In genomic region chr19:17355361-17355760, GRCm38 (mm10) we compare ENCODE assay signal across 10 mouse cellular contexts. TPM values are rescaled to one million over a fixed set of nuclear protein-coding genes. Genes with fewer than 3 reads are reported as not detected.
DNase-seq lines count a peak whose midpoint lies in the region; ATAC-seq and TF ChIP-seq lines count a peak whose summit lies in the region.
"Had no signal": no experiment of that assay in that cellular context is flagged by ENCODE, and none has a peak within 500 bp of the region (broad histone marks: within the 10 kb centered on the region; RNA-seq: fewer than 3 reads in every experiment).

No protein-coding gene starts in this region.

- no peak overlapping the region for H3K27ac ChIP-seq in kidney, embryonic 16.5 days (ENCODE audit: low read length)
- no peak overlapping the region for H3K27ac ChIP-seq in intestine, embryonic 15.5 days
- peak overlapping the region; percentile 88 for H3K27ac ChIP-seq in olfactory bulb, adult 2 months (ENCODE audit: insufficient read depth, low read depth, low read length)
- H3K27ac ChIP-seq: layer of hippocampus, adult 2 months had no signal

- TF ChIP-seq CTCF in olfactory bulb, adult 2 months (IDR thresholded peaks at IDR 0.05; ENCODE audit: insufficient read depth, low read depth, low read length) = no peak

- peak overlapping the region; percentile 94 for H3K4me2 ChIP-seq in kidney, embryonic 16.5 days (replicated peaks; ENCODE audit: low read depth, low read length)
- H3K4me2 ChIP-seq in intestine, embryonic 15.5 days (replicated peaks) = peak overlapping the region; percentile 93

- no peak for ATAC-seq in kidney, embryonic 16.5 days (ENCODE audit: low FRiP score, low TSS enrichment)
- ATAC-seq in intestine, embryonic 15.5 days = no peak
- ATAC-seq: activated CD4-positive, CD25-positive, alpha-beta regulatory T cell, adult 4 months had no signal

- no peaks in the 10 kb centered on the region for H3K27me3 ChIP-seq in kidney, embryonic 16.5 days (ENCODE audit: insufficient read depth, low read length)
- H3K27me3 ChIP-seq in intestine, embryonic 15.5 days (replicated peaks) = no peaks in the 10 kb centered on the region

- DNase-seq in kidney, postnatal 36 days = no peak
- DNase-seq in c-Kit-negative CD71-positive TER-119-positive erythroid progenitor cells, embryonic 14.5 days (ENCODE audit: low read depth, low spot score) = peak; percentile 20
- no peak for DNase-seq in ovary, postnatal 36 days (ENCODE audit: low spot score)
- DNase-seq in MN1 (ENCODE audit: low spot score) = no peak
- DNase-seq in testis, postnatal 14 days (ENCODE audit: low spot score) = no peak

- TF ChIP-seq POLR2A in olfactory bulb, adult 2 months (IDR thresholded peaks at IDR 0.05; ENCODE audit: insufficient read depth, low read depth, low read length) = no peak

- WGBS in kidney, embryonic 16.5 days = 27% methylated on average over 4 of the region's 4 CpGs
- 44% methylated on average over 4 of the region's 4 CpGs for whole genome bisulfite sequencing in intestine, embryonic 15.5 days
- WGBS in olfactory bulb, adult 2 months = 35% methylated on average over 4 of the region's 4 CpGs

- H3K36me3 ChIP-seq in kidney, embryonic 16.5 days (ENCODE audit: insufficient read depth, low read length) = no peaks in the 10 kb centered on the region
- no peaks in the 10 kb centered on the region for H3K36me3 ChIP-seq in intestine, embryonic 15.5 days

- peak overlapping the region; percentile 64 for H3K4me3 ChIP-seq in kidney, embryonic 16.5 days (ENCODE audit: low read length)
- peak overlapping the region; percentile 52; the same call in 1 of the 2 replicates for H3K4me3 ChIP-seq in intestine, embryonic 15.5 days (replicated peaks)
- H3K4me3 ChIP-seq in olfactory bulb, adult 2 months (ENCODE audit: insufficient read depth, low read depth, low read length) = peak overlapping the region; percentile 96

- no peaks in the 10 kb centered on the region for H3K9me3 ChIP-seq in kidney, embryonic 16.5 days (ENCODE audit: low read length)
- H3K9me3 ChIP-seq in intestine, embryonic 15.5 days = no peaks in the 10 kb centered on the region

- H3K4me1 ChIP-seq in kidney, embryonic 16.5 days (ENCODE audit: insufficient read depth, low read length) = no peaks in the 10 kb centered on the region
- no peaks in the 10 kb centered on the region for H3K4me1 ChIP-seq in intestine, embryonic 15.5 days (replicated peaks)
- H3K4me1 ChIP-seq in olfactory bulb, adult 2 months (ENCODE audit: control insufficient read depth, insufficient read depth, low read length) = peaks cover 19% of the 10 kb centered on the region

- H3K9ac ChIP-seq in kidney, embryonic 16.5 days (replicated peaks; ENCODE audit: low read length) = no peak overlapping the region
- H3K9ac ChIP-seq in intestine, embryonic 15.5 days = no peak overlapping the region

RNA-seq across cellular contexts. Expression of gene Gcnt1, which starts 17.3 kb away (rescaled TPM):
- polyA plus RNA-seq in kidney, embryonic 16.5 days (2015; fragmentation: Nextera tagmentation; extraction: Ambion mirVana) = 42.4 and 42.5 TPM in 2 replicates
- 4.3 and 5.1 TPM in 2 replicates for polyA plus RNA-seq in intestine, embryonic 15.5 days (2015; fragmentation: Nextera tagmentation; extraction: Ambion mirVana)
- not detected in 2 replicates for polyA plus RNA-seq in olfactory bulb, adult 2 months (2012; ENCODE audit: insufficient read depth, insufficient read length, low replicate concordance, missing spikeins)

RNA-seq across cellular contexts. Expression of gene Rfk, which starts 38.5 kb away (rescaled TPM):
- 78.6 and 79.5 TPM in 2 replicates for polyA plus RNA-seq in kidney, embryonic 16.5 days (2015; fragmentation: Nextera tagmentation; extraction: Ambion mirVana)
- 109 and 117 TPM in 2 replicates for polyA plus RNA-seq in intestine, embryonic 15.5 days (2015; fragmentation: Nextera tagmentation; extraction: Ambion mirVana)
- not detected in 2 replicates for polyA plus RNA-seq in olfactory bulb, adult 2 months (2012; ENCODE audit: insufficient read depth, insufficient read length, low replicate concordance, missing spikeins)

Comparison
In these comparisons a context has a peak if more than half of its experiments do, and no peak if none do; other contexts are left out.
1. RNA of gene Rfk, which starts 38.5 kb away (polyA plus RNA-seq): 109 to 117 TPM in intestine, embryonic 15.5 days and 78.6 to 79.5 TPM in kidney, embryonic 16.5 days; not detected in olfactory bulb, adult 2 months; every median in the first group is over 10 times any median in the second.
2. Peak in every context shown above with its lines, with median percentiles within 50 percentile points of each other: H3K4me3 ChIP-seq.